Mouse (Mus musculus): ENCODE data around the gene Cela3a.

DNA sequence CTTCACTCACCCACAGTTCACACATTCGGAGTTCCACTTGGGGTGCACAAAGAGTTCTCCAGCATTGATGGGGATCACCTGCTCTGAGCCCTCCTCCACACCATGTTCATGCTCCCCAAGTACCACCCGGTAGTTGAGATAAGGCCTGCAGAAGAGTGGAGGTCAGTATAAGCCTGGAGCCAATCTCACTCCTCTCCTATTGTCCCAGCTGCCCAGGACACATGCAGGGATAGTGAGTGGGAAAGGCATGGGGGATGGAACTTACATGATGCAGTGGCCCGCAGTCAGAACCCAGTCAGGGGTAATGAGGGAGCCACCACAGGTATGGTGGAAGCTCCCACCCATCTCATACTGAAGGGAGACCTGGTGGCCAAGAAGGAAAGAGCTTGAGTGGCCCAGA, 4.0 kb downstream of the Cela3a start:
- TF ChIP-seq CTCF (IDR thresholded peaks at IDR 0.05; ENCODE audit: low read depth, low read length), result no peak
- no peak for TF ChIP-seq GATA1 (IDR thresholded peaks at IDR 0.05; ENCODE audit: borderline replicate concordance, low read length)
- no peak for TF ChIP-seq POLR2AphosphoS5 (IDR thresholded peaks at IDR 0.05; ENCODE audit: insufficient replicate concordance, low read depth, low read length)
- no peak for TF ChIP-seq TAL1 (conservative IDR thresholded peaks at IDR 0.05; ENCODE audit: low read depth, low read length)
- TF ChIP-seq GATA2 (IDR thresholded peaks at IDR 0.05; ENCODE audit: borderline replicate concordance, low read depth, low read length), result no peak
